Mouse (Mus musculus) left cerebral cortex, postnatal 14 days (tissue): ENCODE results near the gene Cx3cr1. TPM values are rescaled to one million over a fixed set of nuclear protein-coding genes. Genes with fewer than 3 reads are reported as not detected.
"Not testable (repeated sequence)": the region's sequence is repeated elsewhere in the genome, so short reads cannot be mapped to it uniquely, and the experiment has no call there.

Experiments used
- DNase-seq, 2 experiments: peaks; one replicate each; pipeline ENCODE4 v3.0.0; 2021 to 2022; ENCODE audit warnings: low spot score in 2 of 2, mixed read lengths in 1 of 2
- intact Hi-C: fragments of 180-260 bp; cut with DNase I; formaldehyde crosslinking; loops from one replicate; pipeline ENCODE4 v1.15.1; 2025
- total RNA-seq, 2 experiments: library from RNA; stranded (reverse); gene quantifications; 2 replicates each; pipeline ENCODE4 v1.2.3; 2021

The Cx3cr1 gene
- total RNA-seq, 2 experiments from 2014 or later = 34.9 to 36.7 TPM

- DNase-seq = peak in 1 of 2 experiments; percentile 49
- intact Hi-C loops = no loop called here
Observed at GRCm38 (mm10) chr9:120037414-120037813, 32.3 kb downstream of the Cx3cr1 start.

- no peak for DNase-seq
- intact Hi-C loops = no loop called here
Observed at GRCm38 (mm10) chr9:120034375-120034774, 35.3 kb downstream of the Cx3cr1 start.

GRCm38 (mm10) chr9:120032710-120033109, 37.0 kb downstream of the Cx3cr1 start:
- intact Hi-C loops = no loop called here

GRCm38 (mm10) chr9:120030421-120030820, 39.3 kb downstream of the Cx3cr1 start:
- DNase-seq = no peak
- intact Hi-C loops = no loop called here

More at GRCm38 (mm10) chr9:120032710-120033109, 37.0 kb downstream of the Cx3cr1 start:
- no peak for DNase-seq

GRCm38 (mm10) chr9:120029880-120030279, 39.8 kb downstream of the Cx3cr1 start:
- intact Hi-C loops = no loop called here
- DNase-seq = no peak

GRCm38 (mm10) chr9:120027401-120028151, 42.1 kb downstream of the Cx3cr1 start:
- peak; percentile 65 to 78 for DNase-seq
- intact Hi-C loops = loop anchor here (2.0 kb wide), 1 partner anchor 71 kb away; no protein-coding TSS in a partner anchor

GRCm38 (mm10) chr9:120024625-120025024, 45.1 kb downstream of the Cx3cr1 start:
- intact Hi-C loops = no loop called here
- DNase-seq = no peak

GRCm38 (mm10) chr9:120024171-120024570, 45.5 kb downstream of the Cx3cr1 start:
- DNase-seq = no peak
- intact Hi-C loops = no loop called here

GRCm38 (mm10) chr9:120023086-120023811, 46.4 kb downstream of the Cx3cr1 start, which contains the start of gene Xirp1:
Xirp1 (minus strand) TSS chr9:120023598.
- DNase-seq = no peak
- intact Hi-C loops = no loop called here

- DNase-seq = no peak
- intact Hi-C loops = loop anchor here (2.0 kb wide), 1 partner anchor 52 kb away; no protein-coding TSS in a partner anchor
Observed at GRCm38 (mm10) chr9:120021164-120021563, 48.5 kb downstream of the Cx3cr1 start.

GRCm38 (mm10) chr9:120020285-120020890, 49.3 kb downstream of the Cx3cr1 start:
- peak; percentile 84 to 86 for DNase-seq
- intact Hi-C loops = loop anchor here (2.0 kb wide), 1 partner anchor 52 kb away; no protein-coding TSS in a partner anchor

- DNase-seq = no peak
- intact Hi-C loops = no loop called here
Observed at GRCm38 (mm10) chr9:120016956-120017355, 52.7 kb downstream of the Cx3cr1 start.

GRCm38 (mm10) chr9:120014828-120015227, 54.9 kb downstream of the Cx3cr1 start:
- DNase-seq = no peak
- intact Hi-C loops = loop anchor here (5.0 kb wide), 1 partner anchor 53 kb away; no protein-coding TSS in a partner anchor

- no peak for DNase-seq
- intact Hi-C loops = loop anchor here (5.0 kb wide), 1 partner anchor 51 kb away; no protein-coding TSS in a partner anchor
Observed at GRCm38 (mm10) chr9:120013251-120013820, 56.3 kb downstream of the Cx3cr1 start.

- intact Hi-C loops = loop anchor here (5.0 kb wide), 1 partner anchor 50 kb away; no protein-coding TSS in a partner anchor
Observed at GRCm38 (mm10) chr9:120012781-120013180, 56.9 kb downstream of the Cx3cr1 start.

GRCm38 (mm10) chr9:120012161-120012560, 57.5 kb downstream of the Cx3cr1 start:
- not testable (repeated sequence) for DNase-seq
- intact Hi-C loops = loop anchor here (5.0 kb wide), 1 partner anchor 50 kb away; no protein-coding TSS in a partner anchor

More at GRCm38 (mm10) chr9:120012781-120013180, 56.9 kb downstream of the Cx3cr1 start:
- DNase-seq = no peak

GRCm38 (mm10) chr9:120011533-120011932, 58.1 kb downstream of the Cx3cr1 start:
- DNase-seq = peak; percentile 78 to 90
- intact Hi-C loops = loop anchor here (2.0 to 5.0 kb wide), 2 partner anchors 29 to 49 kb away; no protein-coding TSS in a partner anchor

- peak; percentile 97 to 99 for DNase-seq
Observed at GRCm38 (mm10) chr9:120010781-120011511, 58.7 kb downstream of the Cx3cr1 start.

More at GRCm38 (mm10) chr9:120010781-120011511, 58.7 kb downstream of the Cx3cr1 start:
- intact Hi-C loops = loop anchor here (2.0 to 5.0 kb wide), 2 partner anchors 28 to 49 kb away; no protein-coding TSS in a partner anchor
